Mouse (Mus musculus) hindbrain, postnatal 0 days (tissue): ENCODE results near the gene Ppp1r15b. TPM values are rescaled to one million over a fixed set of nuclear protein-coding genes. Genes with fewer than 3 reads are reported as not detected.

ENCODE experiments used
- ATAC-seq: fragments of 200-750 bp; cut with Nextera tagmentation; 2 replicates; pipeline ENCODE4 v1.8.0; 2017; ENCODE audit warnings: mild to moderate bottlenecking, moderate TSS enrichment, moderate library complexity
- DNase-seq: peaks from one replicate; pipeline ENCODE4 v3.0.0-alpha.2; 2015; ENCODE audit warnings: low spot score
- H3K27ac ChIP-seq: fragments of 300-500 bp; sonication (generic); 2 replicates; pipeline ENCODE4 v1.5.1; 2014; ENCODE audit warnings: mild to moderate bottlenecking
- H3K27me3 ChIP-seq: fragments of 300-500 bp; sonication (generic); 2 replicates; pipeline ENCODE4 v1.6.1; 2014; ENCODE audit warnings: low read length, mixed read lengths; ENCODE audit not compliant: insufficient read depth
- H3K36me3 ChIP-seq: fragments of 300-500 bp; sonication (generic); 2 replicates; pipeline ENCODE4 v1.6.1; 2014; ENCODE audit warnings: low read length, mixed read lengths; ENCODE audit not compliant: insufficient read depth
- H3K4me1 ChIP-seq: fragments of 300-500 bp; sonication (generic); 2 replicates; pipeline ENCODE4 v1.6.1; 2014; ENCODE audit warnings: antibody characterized with exemption, low read length, mixed read lengths; ENCODE audit not compliant: insufficient read depth
- H3K4me2 ChIP-seq: fragments of 300-500 bp; sonication (generic); 2 replicates; pipeline ENCODE4 v1.6.1; 2014; ENCODE audit warnings: low read depth, mild to moderate bottlenecking, low read length, moderate library complexity, mixed read lengths
- H3K4me3 ChIP-seq: fragments of 300-500 bp; sonication (generic); 2 replicates; pipeline ENCODE4 v1.5.1; 2014; ENCODE audit warnings: low read length
- H3K9ac ChIP-seq: fragments of 300-500 bp; sonication (generic); replicated peaks from 2 replicates; pipeline ENCODE4 v1.6.1; 2014; ENCODE audit warnings: mild to moderate bottlenecking, low read length, moderate library complexity, mixed read lengths
- H3K9me3 ChIP-seq: fragments of 300-500 bp; sonication (generic); 2 replicates; pipeline ENCODE4 v1.6.1; 2016; ENCODE audit warnings: low read length, mixed read lengths
- CTCF ChIP-seq: IDR thresholded peaks from 2 replicates; pipeline ENCODE4 v1.5.1; 2016; ENCODE audit warnings: antibody characterized with exemption, control low read depth, low read depth
- WGBS: fragments of 180-500 bp; shearing (Covaris S2); extraction: QIAGEN DNeasy Blood & Tissue Kit; methylation state at CpG from one replicate; pipeline ENCODE4 v1.1.7; 2014; 5-methylcytosine and 5-hydroxymethylcytosine counted together
- polyA plus RNA-seq: library from polyadenylated mRNA; unstranded; fragments of >200 nt; fragmentation: Nextera tagmentation; extraction: Ambion mirVana; gene quantifications from 2 replicates; pipeline ENCODE4 v1.2.1, GENCODE M21; 2015
- total RNA-seq: library from RNA; depleted of rRNA; stranded (reverse); fragments of >200 nt; gene quantifications from 2 replicates; pipeline ENCODE4 v1.2.3, GENCODE M21; 2014; rRNA removed

Ppp1r15b gene
- total RNA-seq = 37.4 and 46.9 TPM in 2 replicates
- polyA plus RNA-seq = 15.9 and 17.0 TPM in 2 replicates

DNA sequence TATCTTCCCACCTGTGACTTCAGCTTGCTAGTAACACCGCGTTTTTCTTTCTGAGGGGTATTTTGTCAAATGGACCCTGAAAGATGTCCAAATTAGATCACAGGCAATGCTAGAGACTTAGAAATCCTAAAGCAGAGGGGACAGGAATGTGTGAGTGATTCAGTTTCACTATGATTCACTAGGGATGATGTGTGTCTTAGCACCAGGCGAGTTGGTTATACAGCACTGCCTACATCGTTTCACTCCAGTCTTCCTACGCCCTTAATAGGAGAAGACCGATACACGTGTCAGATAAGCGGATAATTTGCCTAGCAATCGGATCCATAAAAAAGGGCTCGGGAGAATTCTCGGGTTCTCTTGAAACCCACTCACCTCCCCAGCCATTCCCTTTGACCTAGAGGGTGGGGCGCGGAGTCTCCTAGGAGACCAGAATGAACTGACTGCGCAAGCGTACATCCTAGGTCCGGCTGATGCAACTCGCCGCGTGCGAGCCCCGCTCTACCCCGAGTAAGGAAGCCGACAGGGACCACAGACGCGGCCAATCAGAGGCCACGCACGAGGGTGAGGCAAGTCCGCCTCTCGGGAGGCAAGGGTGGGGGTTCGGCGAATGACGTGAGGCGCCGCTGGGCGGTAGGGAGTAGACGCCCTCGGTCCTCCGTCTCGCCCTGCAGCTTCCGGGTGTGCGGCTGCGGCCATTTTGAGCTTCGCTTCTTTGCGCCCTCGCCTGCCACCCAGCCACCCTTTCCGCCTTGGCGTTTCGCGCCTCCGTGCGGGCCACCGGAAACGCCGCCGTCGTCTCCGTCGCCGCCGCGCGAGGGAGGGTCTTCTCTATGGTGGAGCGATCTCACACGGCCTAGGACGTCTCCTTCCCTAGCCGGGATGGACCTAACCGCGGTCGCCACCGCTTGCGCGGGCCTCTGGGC is at the start of gene Ppp1r15b:
Gene Ppp1r15b (plus strand): TSS at position 506 of the 923 bp plus-strand sequence.
- peak; percentile 6; the same call in 1 of the 2 replicates for TF ChIP-seq CTCF
- DNase-seq (peak; percentile 99), ATAC-seq (peak; percentile 99)
- H3K4me1 ChIP-seq = peaks cover 15% of the 10 kb centered on the region
- peak within 1 kb of the TSS; percentile 96 for H3K9ac ChIP-seq
- peak within 1 kb of the TSS; percentile 95 for H3K27ac ChIP-seq
- WGBS = under 1% methylated on average over 70 of the region's 72 CpGs
- no peaks in the 10 kb centered on the region for H3K36me3 ChIP-seq
- peak within 1 kb of the TSS; percentile 96 for H3K4me2 ChIP-seq
- peak within 1 kb of the TSS; percentile 98 for H3K4me3 ChIP-seq
- no peaks in the 10 kb centered on the region for H3K9me3 ChIP-seq
- H3K27me3 ChIP-seq = no peaks in the 10 kb centered on the region

DNA sequence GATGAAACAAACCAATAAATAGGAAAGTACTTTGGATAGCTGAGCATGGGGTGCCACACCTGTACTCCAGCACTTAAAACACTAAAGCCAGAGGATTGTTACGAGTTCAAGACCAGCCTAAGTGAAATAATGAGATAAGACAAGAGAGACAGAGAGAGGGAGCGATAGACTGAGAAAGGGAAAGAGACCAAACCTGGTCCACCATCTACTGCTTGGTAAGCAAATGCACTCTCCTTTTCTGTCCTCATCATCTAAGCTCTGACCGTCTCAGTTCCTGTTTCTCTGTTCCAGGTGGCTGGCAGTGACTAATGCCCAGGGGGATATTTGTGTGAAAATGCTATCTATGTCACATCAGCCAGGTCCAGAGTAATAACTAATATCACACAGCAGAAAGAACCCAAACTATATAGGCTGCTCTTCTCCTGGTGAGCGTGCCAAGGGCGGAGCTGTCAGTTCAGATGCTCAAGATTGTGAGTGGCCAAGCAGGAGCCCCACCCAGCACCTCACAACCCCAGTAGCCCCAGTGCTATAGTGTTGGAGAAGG is 47.9 kb upstream of the Ppp1r15b start:
- no peak for DNase-seq
- Histone ChIP-seq H3K9ac (no peak overlapping the region), H3K36me3 (peaks cover 16% of the 10 kb centered on the region), H3K4me1 (peaks cover 10% of the 10 kb centered on the region; the same call in 1 of the 2 replicates), H3K4me3 (no peak overlapping the region), H3K27me3 (no peaks in the 10 kb centered on the region), H3K27ac (no peak overlapping the region), H3K4me2 (no peak overlapping the region), H3K9me3 (no peaks in the 10 kb centered on the region)
- 87% methylated on average over 5 of the region's 5 CpGs for WGBS
- no peak for TF ChIP-seq CTCF
- ATAC-seq = no peak

DNA sequence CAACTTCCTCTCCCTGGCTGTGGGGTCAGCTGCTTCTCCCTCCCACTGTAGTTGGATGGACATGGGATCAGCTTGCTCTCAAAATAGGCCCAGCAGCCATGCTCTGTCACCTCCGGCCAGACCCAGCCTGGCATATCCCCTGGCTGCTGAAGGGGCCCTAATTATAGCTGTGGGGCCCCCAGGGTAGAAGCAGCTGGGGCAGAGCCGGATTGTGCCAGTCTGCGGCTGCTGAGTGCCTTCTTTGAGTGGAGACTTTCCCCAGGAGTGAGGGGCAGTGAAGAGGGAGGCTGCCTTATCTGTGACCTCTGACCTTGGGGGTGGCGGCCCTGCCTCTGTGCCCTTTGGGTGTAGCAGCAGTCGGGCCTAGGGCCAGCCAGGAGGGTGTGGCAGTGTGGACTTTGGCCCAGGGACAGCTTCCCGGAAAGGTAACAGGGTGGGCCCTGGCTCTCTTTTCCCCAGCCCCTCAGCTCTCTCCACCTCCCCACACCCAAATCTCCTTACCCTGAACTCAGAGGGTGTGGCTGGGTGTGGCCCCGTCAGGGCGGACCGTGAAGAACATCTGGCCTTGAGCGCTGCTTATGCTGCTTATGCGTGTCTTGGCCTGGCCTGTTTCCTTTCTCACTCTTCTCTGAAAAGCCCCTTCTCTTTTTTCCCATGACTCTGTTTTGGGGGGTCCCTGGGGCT is 46.9 kb upstream of the Ppp1r15b start:
- no peak overlapping the region for H3K9ac ChIP-seq
- ATAC-seq (no peak), DNase-seq (no peak)
- no peaks in the 10 kb centered on the region for H3K9me3 ChIP-seq
- H3K4me2 ChIP-seq = no peak overlapping the region
- no peaks in the 10 kb centered on the region for H3K27me3 ChIP-seq
- H3K27ac ChIP-seq = no peak overlapping the region
- WGBS = 76% methylated on average over 11 of the region's 11 CpGs
- H3K4me3 ChIP-seq = no peak overlapping the region
- no peak for TF ChIP-seq CTCF
- H3K36me3 ChIP-seq = peaks cover 19% of the 10 kb centered on the region
- H3K4me1 ChIP-seq = peaks cover 10% of the 10 kb centered on the region; the same call in 1 of the 2 replicates

DNA sequence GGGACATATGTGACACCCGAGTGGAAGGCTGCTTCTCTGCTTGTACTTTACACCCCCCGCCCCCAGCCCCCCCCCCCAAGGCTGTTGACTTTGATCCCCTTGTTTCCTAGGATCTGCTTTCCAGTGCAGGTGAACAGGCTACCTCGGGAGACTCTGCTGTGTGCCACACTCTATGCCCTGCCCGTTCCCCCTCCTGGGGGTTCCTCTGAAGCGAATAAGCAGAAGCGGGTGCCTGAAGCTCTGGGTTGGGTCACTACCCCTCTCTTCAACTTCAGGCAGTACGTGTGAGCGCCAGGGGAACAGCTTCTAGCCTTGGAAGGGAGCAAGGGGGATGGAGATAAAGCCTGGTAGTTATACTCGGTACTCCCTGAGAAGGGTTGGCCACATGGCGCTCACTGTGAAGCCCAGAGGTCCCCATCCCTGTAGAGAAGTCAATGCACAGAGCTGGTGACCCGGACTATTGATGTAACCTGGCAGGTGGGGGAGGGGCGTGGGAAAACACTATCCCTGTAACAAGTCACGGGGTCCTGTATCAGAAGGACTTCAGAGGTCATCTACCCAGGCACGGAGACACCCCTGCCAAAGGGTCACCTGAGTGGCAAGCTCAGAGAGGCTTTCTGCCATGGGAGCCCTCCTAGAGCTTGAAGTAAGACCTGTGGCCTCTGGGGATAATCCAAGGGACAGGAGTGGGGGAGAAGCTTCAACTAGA is 46.1 kb upstream of the Ppp1r15b start:
- TF ChIP-seq CTCF = no peak
- peaks cover 8% of the 10 kb centered on the region; the same call in 1 of the 2 replicates for H3K4me1 ChIP-seq
- H3K36me3 ChIP-seq = peaks cover 19% of the 10 kb centered on the region
- no peaks in the 10 kb centered on the region for H3K9me3 ChIP-seq
- no peak overlapping the region for H3K27ac ChIP-seq
- no peak for ATAC-seq
- H3K9ac ChIP-seq = no peak overlapping the region
- H3K27me3 ChIP-seq = no peaks in the 10 kb centered on the region
- no peak overlapping the region for H3K4me3 ChIP-seq
- WGBS = 71% methylated on average over 14 of the region's 14 CpGs
- H3K4me2 ChIP-seq = no peak overlapping the region
- no peak for DNase-seq

DNA sequence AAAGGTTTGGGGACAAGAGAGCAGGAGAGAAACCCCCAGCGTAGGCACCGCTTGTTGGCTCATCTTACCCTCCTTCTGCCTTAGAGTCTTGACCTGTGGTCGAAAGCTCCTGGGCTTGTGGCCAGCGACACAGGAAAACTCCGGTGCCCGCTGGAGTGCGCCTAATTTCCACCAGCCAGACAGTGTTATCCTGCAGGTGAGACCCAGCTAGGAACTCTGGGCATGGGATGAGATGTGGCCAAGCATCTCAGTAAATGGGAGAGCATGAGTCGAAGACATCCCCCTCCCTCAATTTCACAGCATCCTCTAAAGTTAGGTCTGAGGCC is 45.6 kb upstream of the Ppp1r15b start:
- 0 out of 2 replicates have a peak, but pooled peaks cover 4% of the 10 kb centered on the region for H3K4me1 ChIP-seq
- DNase-seq (no peak), ATAC-seq (no peak)
- H3K4me3 ChIP-seq = no peak overlapping the region
- H3K4me2 ChIP-seq = no peak overlapping the region
- no peaks in the 10 kb centered on the region for H3K9me3 ChIP-seq
- no peaks in the 10 kb centered on the region for H3K27me3 ChIP-seq
- H3K36me3 ChIP-seq = peaks cover 19% of the 10 kb centered on the region
- H3K27ac ChIP-seq = no peak overlapping the region
- no peak for TF ChIP-seq CTCF
- no peak overlapping the region for H3K9ac ChIP-seq
- 63% methylated on average over 8 of the region's 8 CpGs for WGBS

DNA sequence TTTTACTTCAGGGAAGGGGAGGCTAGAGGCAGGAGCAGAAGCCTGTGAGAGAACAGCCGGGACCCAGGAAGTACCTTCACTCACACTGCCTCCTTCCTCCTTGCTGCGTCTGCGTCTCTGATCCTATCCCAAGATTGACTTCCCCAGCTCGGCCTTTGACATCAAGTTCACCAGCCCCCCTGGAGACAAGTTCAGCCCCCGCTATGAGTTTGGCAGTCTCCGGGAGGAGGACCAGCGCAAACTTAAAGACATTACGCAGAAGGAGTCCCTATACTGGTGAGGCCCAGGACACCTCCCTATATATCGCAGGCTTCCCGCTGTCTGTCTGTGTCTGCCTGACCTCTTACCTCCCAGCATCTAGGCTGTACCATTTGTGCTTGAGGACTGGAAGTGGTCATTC is 44.1 kb upstream of the Ppp1r15b start:
- DNase-seq (no peak), ATAC-seq (no peak)
- H3K27ac ChIP-seq = no peak overlapping the region
- H3K27me3 ChIP-seq = no peaks in the 10 kb centered on the region
- 81% methylated on average over 10 of the region's 10 CpGs for WGBS
- H3K4me3 ChIP-seq = no peak overlapping the region
- no peak overlapping the region for H3K9ac ChIP-seq
- no peaks in the 10 kb centered on the region for H3K4me1 ChIP-seq
- no peaks in the 10 kb centered on the region for H3K9me3 ChIP-seq
- no peak overlapping the region for H3K4me2 ChIP-seq
- H3K36me3 ChIP-seq = peaks cover 28% of the 10 kb centered on the region
- TF ChIP-seq CTCF = no peak
